Mouse (Mus musculus) embryonic facial prominence, embryonic 12.5 days (tissue): Measurements from ENCODE around the gene Tmem179b. TPM values are rescaled to one million over a fixed set of nuclear protein-coding genes. Genes with fewer than 3 reads are reported as not detected.

Experiments used
- ATAC-seq: fragments of 200-750 bp; cut with Nextera tagmentation; 2 replicates; pipeline ENCODE4 v1.8.0; 2017; ENCODE audit not compliant: insufficient number of reproducible peaks, insufficient read depth, low FRiP score, low TSS enrichment
- H3K27ac ChIP-seq: fragments of 300-500 bp; sonication (generic); 2 replicates; pipeline ENCODE4 v1.5.1; 2016; ENCODE audit warnings: mild to moderate bottlenecking
- H3K27me3 ChIP-seq: fragments of 300-500 bp; sonication (generic); 2 replicates; pipeline ENCODE4 v1.6.1; 2016; ENCODE audit warnings: mild to moderate bottlenecking, moderate library complexity
- H3K36me3 ChIP-seq: fragments of 300-500 bp; sonication (generic); 2 replicates; pipeline ENCODE4 v1.6.1; 2016; ENCODE audit warnings: mild to moderate bottlenecking
- H3K4me1 ChIP-seq: fragments of 300-500 bp; sonication (generic); 2 replicates; pipeline ENCODE4 v1.6.1; 2016
- H3K4me2 ChIP-seq: fragments of 300-500 bp; sonication (generic); replicated peaks from 2 replicates; pipeline ENCODE4 v1.6.1; 2016; ENCODE audit warnings: mild to moderate bottlenecking, moderate library complexity
- H3K4me3 ChIP-seq: fragments of 300-500 bp; sonication (generic); 2 replicates; pipeline ENCODE4 v1.5.1; 2016; ENCODE audit warnings: mild to moderate bottlenecking
- H3K9ac ChIP-seq: fragments of 300-500 bp; sonication (generic); 2 replicates; pipeline ENCODE4 v1.6.1; 2016; ENCODE audit warnings: mild to moderate bottlenecking, moderate library complexity
- H3K9me3 ChIP-seq: fragments of 300-500 bp; sonication (generic); 2 replicates; pipeline ENCODE4 v1.6.1; 2016; ENCODE audit warnings: mild to moderate bottlenecking, moderate library complexity
- WGBS: fragments of 180-500 bp; shearing (Covaris S2); methylation state at CpG from one replicate; pipeline ENCODE4 v1.1.7; 2016; 5-methylcytosine and 5-hydroxymethylcytosine counted together
- polyA plus RNA-seq: library from polyadenylated mRNA; unstranded; fragments of >200 nt; fragmentation: Nextera tagmentation; extraction: Ambion mirVana; gene quantifications from 2 replicates; pipeline ENCODE4 v1.2.1, GENCODE M21; 2016

Tmem179b gene
- polyA plus RNA-seq = 48.4 and 54.1 TPM in 2 replicates

DNA sequence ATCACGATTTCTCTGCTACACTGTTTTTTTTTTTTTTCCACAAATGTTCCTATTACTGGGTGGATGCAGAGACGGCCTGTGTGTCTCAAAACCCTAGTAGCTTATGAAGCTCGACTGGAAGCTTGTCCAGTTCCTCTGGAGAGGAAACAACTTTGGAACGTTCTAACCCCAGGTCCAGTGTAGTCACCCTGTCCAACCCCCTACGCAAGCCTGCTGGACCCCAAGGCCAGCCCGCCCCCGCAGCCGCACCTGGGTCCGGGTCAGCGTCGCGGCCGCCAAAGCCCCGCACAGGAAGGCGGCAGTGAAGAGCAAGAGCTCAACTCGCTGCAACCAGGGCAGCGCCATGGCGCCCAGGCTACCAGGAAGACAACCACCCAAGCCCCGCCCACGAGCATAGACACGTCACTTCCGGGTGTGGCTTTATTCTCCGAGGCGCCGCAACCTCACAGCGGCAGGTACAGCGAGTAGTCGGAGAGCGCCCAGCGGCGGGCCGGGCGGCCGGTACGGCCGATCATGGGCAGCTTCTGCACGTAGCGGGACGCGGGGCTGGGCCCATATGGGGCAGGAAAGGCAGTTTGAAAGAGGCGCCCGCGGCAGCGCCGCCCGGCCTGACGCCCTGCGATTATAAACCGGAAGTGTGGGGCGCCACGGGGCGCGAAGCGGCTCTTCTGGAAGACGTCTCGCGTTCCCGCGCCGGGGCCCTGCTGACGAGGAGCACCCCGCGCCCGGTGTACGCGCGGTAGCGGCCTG is at the start of gene Tmem179b:
Gene Tmem179b, minus strand, starts transcription at position 382 of the 750 bp plus-strand sequence.
- peak within 1 kb of the TSS; percentile 95 for H3K4me2 ChIP-seq
- peak within 1 kb of the TSS; percentile 99 for H3K27ac ChIP-seq
- H3K9me3 ChIP-seq = no peaks in the 10 kb centered on the region
- H3K27me3 ChIP-seq = no peaks in the 10 kb centered on the region
- H3K4me3 ChIP-seq = peak within 1 kb of the TSS; percentile 78
- H3K9ac ChIP-seq = peak within 1 kb of the TSS; percentile 96
- under 1% methylated on average over 67 of the region's 68 CpGs for WGBS
- H3K36me3 ChIP-seq = peaks cover 34% of the 10 kb centered on the region
- peaks cover 31% of the 10 kb centered on the region for H3K4me1 ChIP-seq
- ATAC-seq = peak; percentile 81

GRCm38 (mm10) chr19:8822696-8823095 is 48.4 kb upstream of the Tmem179b start:
- Histone ChIP-seq H3K36me3 (peaks cover 49% of the 10 kb centered on the region), H3K4me3 (peak overlapping the region; percentile 76; the same call in 1 of the 2 replicates), H3K27ac (no peak overlapping the region), H3K4me1 (peaks cover 23% of the 10 kb centered on the region), H3K4me2 (peak overlapping the region; percentile 86), H3K9ac (peak overlapping the region; percentile 32; the same call in 1 of the 2 replicates), H3K27me3 (no peaks in the 10 kb centered on the region), H3K9me3 (no peaks in the 10 kb centered on the region)
- no peak for ATAC-seq
- WGBS = 79% methylated on average over 8 of the region's 8 CpGs

DNA sequence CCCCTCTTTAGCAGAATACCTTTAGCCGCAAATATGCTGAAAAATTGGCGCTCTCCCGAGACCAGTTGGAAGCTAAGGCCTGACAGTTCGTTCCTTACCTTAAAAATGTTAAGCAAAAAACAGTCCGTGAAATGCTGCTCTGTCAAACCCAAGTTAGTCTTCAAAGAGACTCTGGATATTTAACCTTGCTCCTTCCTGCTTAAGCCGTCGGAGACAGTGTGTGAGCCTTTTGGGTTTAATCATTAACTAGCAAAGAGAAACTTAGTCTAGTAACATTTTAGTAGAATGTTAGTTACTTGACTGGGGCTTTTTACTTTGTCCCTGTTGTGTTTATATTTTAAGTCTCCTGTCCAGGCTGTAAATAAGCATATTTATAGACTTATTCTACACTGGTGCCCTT is 46.9 kb upstream of the Tmem179b start:
- Histone ChIP-seq H3K27me3 (no peaks in the 10 kb centered on the region), H3K36me3 (peaks cover 34% of the 10 kb centered on the region), H3K4me3 (peak overlapping the region; percentile 76), H3K9ac (peak overlapping the region; percentile 99), H3K27ac (peak overlapping the region; percentile 100), H3K4me1 (peaks cover 36% of the 10 kb centered on the region), H3K9me3 (no peaks in the 10 kb centered on the region), H3K4me2 (peak overlapping the region; percentile 86)
- ATAC-seq = no peak
- WGBS = 2% methylated on average over 7 of the region's 7 CpGs

GRCm38 (mm10) chr19:8820424-8820956 is 46.2 kb upstream of the Tmem179b start:
- Histone ChIP-seq H3K9ac (peak overlapping the region; percentile 99), H3K27ac (peak overlapping the region; percentile 100), H3K9me3 (no peaks in the 10 kb centered on the region), H3K27me3 (no peaks in the 10 kb centered on the region), H3K4me2 (peak overlapping the region; percentile 86), H3K4me3 (peak overlapping the region; percentile 76), H3K36me3 (peaks cover 33% of the 10 kb centered on the region), H3K4me1 (peaks cover 36% of the 10 kb centered on the region)
- ATAC-seq = peak; percentile 2; the same call in 1 of the 2 replicates
- WGBS = under 1% methylated on average over 47 of the region's 48 CpGs

GRCm38 (mm10) chr19:8819596-8820423 is 45.5 kb upstream of the Tmem179b start, which contains the start of gene Hnrnpul2:
Hnrnpul2 (plus strand) TSS chr19:8820010.
- Histone ChIP-seq H3K36me3 (peaks cover 31% of the 10 kb centered on the region), H3K4me3 (peak within 1 kb of the TSS; percentile 76), H3K9me3 (no peaks in the 10 kb centered on the region), H3K9ac (peak within 1 kb of the TSS; percentile 99), H3K4me1 (peaks cover 36% of the 10 kb centered on the region), H3K27ac (peak within 1 kb of the TSS; percentile 100), H3K4me2 (peak within 1 kb of the TSS; percentile 86), H3K27me3 (no peaks in the 10 kb centered on the region)
- 0% methylated on average over 82 of the region's 83 CpGs for WGBS
- ATAC-seq = peak; percentile 97

- peak within 1 kb of the TSS; percentile 86 for H3K4me2 ChIP-seq
- H3K9me3 ChIP-seq = no peaks in the 10 kb centered on the region
- H3K36me3 ChIP-seq = peaks cover 29% of the 10 kb centered on the region
- peaks cover 36% of the 10 kb centered on the region for H3K4me1 ChIP-seq
- peak; percentile 90 for ATAC-seq
- peak within 1 kb of the TSS; percentile 99 for H3K9ac ChIP-seq
- no peaks in the 10 kb centered on the region for H3K27me3 ChIP-seq
- H3K27ac ChIP-seq = peak within 1 kb of the TSS; percentile 100
- WGBS = under 1% methylated on average over 33 of the region's 33 CpGs
- H3K4me3 ChIP-seq = peak within 1 kb of the TSS; percentile 76
These were observed 44.7 kb upstream of the Tmem179b start, which contains the start of gene Ttc9c for GRCm38 (mm10) chr19:8818801-8819595. Ttc9c (minus strand) TSS chr19:8819333.

- ATAC-seq = no peak
- Histone ChIP-seq H3K4me3 (peak overlapping the region; percentile 76), H3K4me2 (peak overlapping the region; percentile 81), H3K27ac (peak overlapping the region; percentile 100), H3K9me3 (no peaks in the 10 kb centered on the region), H3K27me3 (no peaks in the 10 kb centered on the region), H3K36me3 (peaks cover 29% of the 10 kb centered on the region), H3K9ac (peak overlapping the region; percentile 78), H3K4me1 (peaks cover 36% of the 10 kb centered on the region)
- 30% methylated on average over 14 of the region's 14 CpGs for WGBS
These were observed 44.1 kb upstream of the Tmem179b start for GRCm38 (mm10) chr19:8818301-8818798.

DNA sequence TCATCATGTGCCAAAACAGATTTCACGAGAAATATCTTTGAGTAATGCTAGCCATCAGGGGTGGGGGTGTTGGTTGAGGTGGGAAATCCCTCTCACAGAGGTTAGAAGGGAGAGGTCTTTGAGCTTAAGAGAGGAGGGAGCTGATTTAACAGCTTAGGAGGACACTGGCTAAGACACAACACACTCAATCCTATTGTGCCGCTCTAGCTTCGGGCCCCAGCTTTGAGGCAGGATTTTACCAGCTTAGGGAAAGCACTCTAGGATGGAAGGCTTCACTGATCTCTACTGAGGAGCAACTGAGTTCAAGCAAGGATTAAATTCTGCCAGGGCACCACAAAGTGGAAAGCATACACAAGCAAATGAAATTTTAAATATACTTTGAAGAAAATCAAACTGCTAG is 42.7 kb upstream of the Tmem179b start:
- Histone ChIP-seq H3K27ac (no peak overlapping the region), H3K4me3 (peak overlapping the region; percentile 3; the same call in 1 of the 2 replicates), H3K4me1 (peaks cover 22% of the 10 kb centered on the region), H3K36me3 (peaks cover 34% of the 10 kb centered on the region), H3K4me2 (peak overlapping the region; percentile 81), H3K9ac (peak overlapping the region; percentile 46), H3K9me3 (no peaks in the 10 kb centered on the region), H3K27me3 (no peaks in the 10 kb centered on the region)
- WGBS = 79% methylated on average over 3 of the region's 3 CpGs
- ATAC-seq = no peak

GRCm38 (mm10) chr19:8815812-8816211 is 41.5 kb upstream of the Tmem179b start:
- Histone ChIP-seq H3K9ac (0 out of 2 replicates have a peak overlapping the region, but pooled peaks have one; percentile 10), H3K27ac (no peak overlapping the region), H3K36me3 (peaks cover 42% of the 10 kb centered on the region), H3K4me1 (peaks cover 19% of the 10 kb centered on the region), H3K27me3 (no peaks in the 10 kb centered on the region), H3K4me3 (no peak overlapping the region), H3K4me2 (no peak overlapping the region), H3K9me3 (no peaks in the 10 kb centered on the region)
- ATAC-seq = no peak
- 83% methylated on average over 11 of the region's 11 CpGs for WGBS

GRCm38 (mm10) chr19:8806810-8807209 is 32.5 kb upstream of the Tmem179b start:
- Histone ChIP-seq H3K4me1 (peaks cover 7% of the 10 kb centered on the region), H3K9me3 (no peaks in the 10 kb centered on the region), H3K27ac (no peak overlapping the region), H3K4me3 (no peak overlapping the region), H3K4me2 (no peak overlapping the region), H3K9ac (no peak overlapping the region), H3K27me3 (no peaks in the 10 kb centered on the region), H3K36me3 (peaks cover 65% of the 10 kb centered on the region)
- no peak for ATAC-seq
- 95% methylated on average over 5 of the region's 5 CpGs for WGBS
